Mouse (Mus musculus) intestine, embryonic 16.5 days (tissue): ENCODE data around the gene Rnf150. TPM values are rescaled to one million over a fixed set of nuclear protein-coding genes. Genes with fewer than 3 reads are reported as not detected.

Source experiments
- ATAC-seq: fragments of 200-750 bp; cut with Nextera tagmentation; 2 replicates; pipeline ENCODE4 v1.8.0; 2017; ENCODE audit warnings: moderate TSS enrichment, moderate library complexity
- H3K27ac ChIP-seq: fragments of 300-500 bp; sonication (generic); 2 replicates; pipeline ENCODE4 v1.5.1; 2014; ENCODE audit warnings: mild to moderate bottlenecking, low read length
- H3K27me3 ChIP-seq: fragments of 300-500 bp; sonication (generic); replicated peaks from 2 replicates; pipeline ENCODE4 v1.6.1; 2014; ENCODE audit warnings: low read length, control low read depth, mixed read lengths; ENCODE audit not compliant: control insufficient read depth, insufficient read depth
- H3K36me3 ChIP-seq: fragments of 300-500 bp; sonication (generic); 2 replicates; pipeline ENCODE4 v1.6.1; 2014; ENCODE audit warnings: low read length, control low read depth; ENCODE audit not compliant: control insufficient read depth, insufficient read depth
- H3K4me1 ChIP-seq: fragments of 300-500 bp; sonication (generic); 2 replicates; pipeline ENCODE4 v1.6.1; 2014; ENCODE audit warnings: low read length, control low read depth, mixed read lengths; ENCODE audit not compliant: control insufficient read depth, insufficient read depth
- H3K4me2 ChIP-seq: fragments of 300-500 bp; sonication (generic); 2 replicates; pipeline ENCODE4 v1.6.1; 2014; ENCODE audit warnings: low read depth, low read length, control low read depth
- H3K4me3 ChIP-seq: fragments of 300-500 bp; sonication (generic); 2 replicates; pipeline ENCODE4 v1.5.1; 2014; ENCODE audit warnings: mild to moderate bottlenecking, low read length
- H3K9ac ChIP-seq: fragments of 300-500 bp; sonication (generic); 2 replicates; pipeline ENCODE4 v1.6.1; 2014; ENCODE audit warnings: low read depth, low read length
- H3K9me3 ChIP-seq: fragments of 300-500 bp; sonication (generic); 2 replicates; pipeline ENCODE4 v1.6.1; 2016; ENCODE audit warnings: low read length, control low read depth; ENCODE audit not compliant: control insufficient read depth
- WGBS: fragments of 180-500 bp; shearing (Covaris S2); extraction: QIAGEN DNeasy Blood & Tissue Kit; methylation state at CpG from one replicate; pipeline ENCODE4 v1.1.7; 2014; 5-methylcytosine and 5-hydroxymethylcytosine counted together
- polyA plus RNA-seq: library from polyadenylated mRNA; unstranded; fragments of >200 nt; fragmentation: Nextera tagmentation; extraction: Ambion mirVana; gene quantifications from 2 replicates; pipeline ENCODE4 v1.2.1, GENCODE M21; 2015

Gene Rnf150
- polyA plus RNA-seq, 1 experiment from 2014 or later = 0.77 TPM

GRCm38 (mm10) chr8:82858541-82859342 is 4.4 kb upstream of the Rnf150 start:
- Histone ChIP-seq H3K27me3 (no peaks in the 10 kb centered on the region), H3K27ac (no peak overlapping the region), H3K4me1 (peaks cover 4% of the 10 kb centered on the region; the same call in 1 of the 2 replicates), H3K4me2 (no peak overlapping the region), H3K36me3 (no peaks in the 10 kb centered on the region), H3K9ac (no peak overlapping the region), H3K9me3 (no peaks in the 10 kb centered on the region), H3K4me3 (no peak overlapping the region)
- ATAC-seq = no peak
- WGBS = 57% methylated on average over 9 of the region's 9 CpGs

- Histone ChIP-seq H3K36me3 (no peaks in the 10 kb centered on the region), H3K27me3 (no peaks in the 10 kb centered on the region), H3K4me3 (no peak overlapping the region), H3K27ac (no peak overlapping the region), H3K9ac (no peak overlapping the region), H3K9me3 (no peaks in the 10 kb centered on the region), H3K4me2 (no peak overlapping the region), H3K4me1 (peaks cover 4% of the 10 kb centered on the region; the same call in 1 of the 2 replicates)
- no peak for ATAC-seq
- WGBS = 67% methylated on average over 2 of the region's 2 CpGs
Observed at GRCm38 (mm10) chr8:82859343-82859620, 3.9 kb upstream of the Rnf150 start.

GRCm38 (mm10) chr8:82863745-82864520 is 777 bp downstream of the Rnf150 start:
- WGBS = under 1% methylated on average over 77 of the region's 80 CpGs
- Histone ChIP-seq H3K27me3 (no peaks in the 10 kb centered on the region), H3K4me3 (peak overlapping the region; percentile 78), H3K9me3 (no peaks in the 10 kb centered on the region), H3K9ac (peak overlapping the region; percentile 82), H3K36me3 (no peaks in the 10 kb centered on the region), H3K4me1 (peaks cover 4% of the 10 kb centered on the region; the same call in 1 of the 2 replicates), H3K4me2 (peak overlapping the region; percentile 95), H3K27ac (peak overlapping the region; percentile 66)
- ATAC-seq = peak; percentile 72

- no peaks in the 10 kb centered on the region for H3K36me3 ChIP-seq
- peak overlapping the region; percentile 95 for H3K4me2 ChIP-seq
- no peaks in the 10 kb centered on the region for H3K9me3 ChIP-seq
- no peaks in the 10 kb centered on the region for H3K27me3 ChIP-seq
- H3K4me1 ChIP-seq = peaks cover 4% of the 10 kb centered on the region; the same call in 1 of the 2 replicates
- H3K27ac ChIP-seq = peak overlapping the region; percentile 9; the same call in 1 of the 2 replicates
- H3K9ac ChIP-seq = peak overlapping the region; percentile 82
- 2% methylated on average over 10 of the region's 10 CpGs for WGBS
- peak; percentile 14 for ATAC-seq
- H3K4me3 ChIP-seq = peak overlapping the region; percentile 78
Observed at GRCm38 (mm10) chr8:82864521-82864818, 1.3 kb downstream of the Rnf150 start.

GRCm38 (mm10) chr8:82865239-82865638 is 2.1 kb downstream of the Rnf150 start:
- Histone ChIP-seq H3K27me3 (no peaks in the 10 kb centered on the region), H3K27ac (no peak overlapping the region), H3K4me3 (peak overlapping the region; percentile 78), H3K36me3 (no peaks in the 10 kb centered on the region), H3K4me2 (peak overlapping the region; percentile 95), H3K4me1 (peaks cover 4% of the 10 kb centered on the region; the same call in 1 of the 2 replicates), H3K9ac (no peak overlapping the region), H3K9me3 (no peaks in the 10 kb centered on the region)
- 34% methylated on average over 5 of the region's 5 CpGs for WGBS
- ATAC-seq = no peak

GRCm38 (mm10) chr8:82866251-82866650 is 3.1 kb downstream of the Rnf150 start:
- 67% methylated on average over 1 of the region's 1 CpGs for WGBS
- peaks cover 8% of the 10 kb centered on the region for H3K4me1 ChIP-seq
- H3K9ac ChIP-seq = no peak overlapping the region
- no peak for ATAC-seq
- no peak overlapping the region for H3K27ac ChIP-seq
- H3K9me3 ChIP-seq = no peaks in the 10 kb centered on the region
- no peak overlapping the region for H3K4me3 ChIP-seq
- H3K4me2 ChIP-seq = no peak overlapping the region
- H3K36me3 ChIP-seq = no peaks in the 10 kb centered on the region
- no peaks in the 10 kb centered on the region for H3K27me3 ChIP-seq

GRCm38 (mm10) chr8:82870840-82871490 is 7.8 kb downstream of the Rnf150 start:
- WGBS = 47% methylated on average over 4 of the region's 4 CpGs
- Histone ChIP-seq H3K4me1 (peaks cover 5% of the 10 kb centered on the region), H3K4me2 (no peak overlapping the region), H3K27ac (no peak overlapping the region), H3K9me3 (no peaks in the 10 kb centered on the region), H3K4me3 (no peak overlapping the region), H3K9ac (no peak overlapping the region), H3K36me3 (no peaks in the 10 kb centered on the region), H3K27me3 (no peaks in the 10 kb centered on the region)
- no peak for ATAC-seq

- Histone ChIP-seq H3K27me3 (no peaks in the 10 kb centered on the region), H3K4me3 (no peak overlapping the region), H3K9ac (no peak overlapping the region), H3K27ac (no peak overlapping the region), H3K4me2 (no peak overlapping the region), H3K9me3 (no peaks in the 10 kb centered on the region), H3K36me3 (no peaks in the 10 kb centered on the region), H3K4me1 (peaks cover 5% of the 10 kb centered on the region)
- 85% methylated on average over 4 of the region's 4 CpGs for WGBS
- no peak for ATAC-seq
Observed at GRCm38 (mm10) chr8:82871986-82872385, 8.8 kb downstream of the Rnf150 start.

- Histone ChIP-seq H3K9ac (no peak overlapping the region), H3K4me2 (no peak overlapping the region), H3K4me1 (peaks cover 5% of the 10 kb centered on the region), H3K9me3 (no peaks in the 10 kb centered on the region), H3K27me3 (no peaks in the 10 kb centered on the region), H3K4me3 (no peak overlapping the region), H3K36me3 (no peaks in the 10 kb centered on the region), H3K27ac (no peak overlapping the region)
- 89% methylated on average over 2 of the region's 2 CpGs for WGBS
- ATAC-seq = no peak
Observed at GRCm38 (mm10) chr8:82874102-82874501, 10.9 kb downstream of the Rnf150 start.
